Mouse (Mus musculus): ENCODE results near the gene Cryaa.

DNA sequence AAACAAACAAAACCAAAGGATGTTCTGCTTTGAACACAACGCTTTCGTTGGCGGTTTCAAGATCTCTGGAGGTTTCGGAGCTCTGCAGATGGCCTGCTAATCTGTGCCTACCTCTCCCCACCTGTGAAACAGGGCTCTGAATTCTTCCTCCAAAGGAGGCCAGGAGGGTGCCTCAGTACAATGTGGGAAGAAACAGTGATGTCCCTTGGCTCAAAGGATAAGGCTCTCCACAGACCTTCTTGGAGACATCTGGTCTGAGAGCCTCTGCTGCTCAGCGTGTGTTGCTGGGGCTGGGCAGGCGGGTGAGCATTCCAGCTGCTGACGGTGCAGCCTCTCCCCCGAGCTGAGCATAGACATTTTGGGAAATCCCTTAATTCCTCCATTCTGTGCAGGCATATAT, at the start of gene Cryaa:
- TF ChIP-seq POLR2A (IDR thresholded peaks at IDR 0.05; ENCODE audit: control insufficient read depth, extremely low read depth, insufficient read depth, low read length, poor library complexity) (no peak), CTCF (IDR thresholded peaks at IDR 0.05; ENCODE audit: borderline replicate concordance, control insufficient read depth, extremely low read depth, insufficient read depth, low read length, poor library complexity) (no peak)

All from thymus, adult 2 months (tissue).